24 mouse cellular contexts compared by ENCODE assay signal in the genomic region with DNA sequence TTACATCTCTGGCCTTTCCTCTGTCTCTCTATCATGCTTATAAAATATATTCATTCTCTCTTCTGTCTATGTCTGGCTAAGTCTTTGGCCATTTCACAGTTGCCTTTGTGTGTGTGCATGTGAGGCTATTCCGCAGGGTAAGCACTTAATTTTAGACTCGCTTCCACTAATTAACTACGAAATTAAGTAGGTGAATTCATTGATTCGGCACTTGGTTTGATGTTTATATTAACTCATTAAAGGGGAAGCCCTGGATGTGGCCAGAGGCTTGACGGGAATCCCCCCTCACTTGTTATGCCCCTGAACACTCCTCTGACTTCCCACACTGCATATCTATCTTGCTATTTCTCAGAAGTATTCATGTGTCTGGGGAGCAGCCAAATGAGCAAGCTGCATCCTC.
DNase-seq lines count a peak whose midpoint lies in the region; ATAC-seq and TF ChIP-seq lines count a peak whose summit lies in the region.
"Had no signal": no experiment of that assay in that cellular context is flagged by ENCODE, and none has a peak within 500 bp of the region (broad histone marks: within the 10 kb centered on the region; RNA-seq: fewer than 3 reads in every experiment).

No protein-coding gene starts in this region.

- ATAC-seq in forebrain, embryonic 13.5 days, result peak; percentile 33; the same call in 1 of the 2 replicates
- ATAC-seq in forebrain, embryonic 15.5 days (replicated peaks), result no peak; the same call in 1 of the 2 replicates
- ATAC-seq in midbrain, embryonic 14.5 days (ENCODE audit: low FRiP score, low TSS enrichment), result peak; percentile 11; the same call in 1 of the 2 replicates
- no peak for ATAC-seq in midbrain, postnatal 0 days (ENCODE audit: low FRiP score)
- ATAC-seq in hindbrain, postnatal 0 days, result no peak

- H3K9me3 ChIP-seq in forebrain, embryonic 13.5 days (replicated peaks), result no peaks in the 10 kb centered on the region
- no peaks in the 10 kb centered on the region for H3K9me3 ChIP-seq in forebrain, embryonic 15.5 days
- no peaks in the 10 kb centered on the region for H3K9me3 ChIP-seq in midbrain, embryonic 14.5 days (ENCODE audit: control insufficient read depth, low read length)
- H3K9me3 ChIP-seq in midbrain, postnatal 0 days (ENCODE audit: low read length), result no peaks in the 10 kb centered on the region
- no peaks in the 10 kb centered on the region for H3K9me3 ChIP-seq in hindbrain, postnatal 0 days (ENCODE audit: low read length)
- H3K9me3 ChIP-seq: forebrain, embryonic 10.5 days; heart, embryonic 12.5 days; kidney, embryonic 15.5 days; limb, embryonic 15.5 days had no signal

- no peak overlapping the region for H3K27ac ChIP-seq in forebrain, embryonic 13.5 days
- no peak overlapping the region for H3K27ac ChIP-seq in forebrain, embryonic 15.5 days (replicated peaks)
- peak overlapping the region; percentile 28; the same call in 1 of the 2 replicates for H3K27ac ChIP-seq in midbrain, embryonic 14.5 days (replicated peaks; ENCODE audit: low read depth, low read length)
- H3K27ac ChIP-seq in midbrain, postnatal 0 days (ENCODE audit: low read depth, low read length), result no peak overlapping the region
- H3K27ac ChIP-seq in hindbrain, postnatal 0 days, result no peak overlapping the region
- H3K27ac ChIP-seq: forebrain, embryonic 10.5 days; kidney, embryonic 15.5 days; limb, embryonic 15.5 days; liver, embryonic 14.5 days had no signal

- peaks cover 22% of the 10 kb centered on the region for H3K4me1 ChIP-seq in forebrain, embryonic 13.5 days
- H3K4me1 ChIP-seq in forebrain, embryonic 15.5 days, result peaks cover 20% of the 10 kb centered on the region
- 0 out of 2 replicates have a peak, but pooled peaks cover 11% of the 10 kb centered on the region for H3K4me1 ChIP-seq in midbrain, embryonic 14.5 days (ENCODE audit: control insufficient read depth, insufficient read depth, low read length)
- no peaks in the 10 kb centered on the region for H3K4me1 ChIP-seq in midbrain, postnatal 0 days (ENCODE audit: insufficient read depth, low read length)
- no peaks in the 10 kb centered on the region for H3K4me1 ChIP-seq in hindbrain, postnatal 0 days (ENCODE audit: insufficient read depth, low read length)
- H3K4me1 ChIP-seq: heart, embryonic 12.5 days; kidney, embryonic 15.5 days; limb, embryonic 15.5 days had no signal

- DNase-seq in midbrain, embryonic 14.5 days, result peak; percentile 44
- DNase-seq in midbrain, postnatal 0 days (ENCODE audit: low spot score), result no peak
- DNase-seq in hindbrain, postnatal 0 days (ENCODE audit: low spot score), result peak; percentile 8
- peak; percentile 21 for DNase-seq in retina, embryonic 14.5 days (ENCODE audit: low spot score)
- DNase-seq in adrenal gland, postnatal 14 days, result no peak
- DNase-seq in adrenal gland, postnatal 10 days, result no peak
- DNase-seq: adrenal gland, postnatal 36 days; cerebellum, adult 11-12 months; cerebellum, postnatal 14 days; gastrocnemius, postnatal 10 days; heart, postnatal 10 days; kidney, adult 11 months; kidney, postnatal 4 days; layer of hippocampus, adult 9-11 months; left cerebral cortex, postnatal 4 days; lung, embryonic 14.5 days; thymus, postnatal 14 days had no signal

- no peak overlapping the region for H3K9ac ChIP-seq in forebrain, embryonic 13.5 days
- no peak overlapping the region for H3K9ac ChIP-seq in forebrain, embryonic 15.5 days (replicated peaks)
- H3K9ac ChIP-seq in midbrain, embryonic 14.5 days (replicated peaks; ENCODE audit: low read length), result no peak overlapping the region
- H3K9ac ChIP-seq in midbrain, postnatal 0 days (replicated peaks; ENCODE audit: low read length, poor library complexity, severe bottlenecking), result no peak overlapping the region
- no peak overlapping the region for H3K9ac ChIP-seq in hindbrain, postnatal 0 days (replicated peaks; ENCODE audit: low read length)
- H3K9ac ChIP-seq: heart, embryonic 12.5 days; kidney, embryonic 15.5 days; limb, embryonic 15.5 days; liver, embryonic 14.5 days; lung, embryonic 14.5 days had no signal

- H3K4me2 ChIP-seq in forebrain, embryonic 13.5 days, result no peak overlapping the region
- no peak overlapping the region for H3K4me2 ChIP-seq in forebrain, embryonic 15.5 days (replicated peaks)
- no peak overlapping the region for H3K4me2 ChIP-seq in midbrain, embryonic 14.5 days (ENCODE audit: low read length)
- no peak overlapping the region for H3K4me2 ChIP-seq in midbrain, postnatal 0 days (ENCODE audit: low read depth, low read length, poor library complexity, severe bottlenecking)
- no peak overlapping the region for H3K4me2 ChIP-seq in hindbrain, postnatal 0 days (ENCODE audit: low read depth, low read length)
- H3K4me2 ChIP-seq: heart, embryonic 12.5 days; kidney, embryonic 15.5 days; limb, embryonic 15.5 days; lung, embryonic 14.5 days had no signal

- H3K36me3 ChIP-seq in forebrain, embryonic 13.5 days (ENCODE audit: poor library complexity, severe bottlenecking), result no peaks in the 10 kb centered on the region
- H3K36me3 ChIP-seq in forebrain, embryonic 15.5 days, result no peaks in the 10 kb centered on the region
- no peaks in the 10 kb centered on the region for H3K36me3 ChIP-seq in midbrain, embryonic 14.5 days (ENCODE audit: control insufficient read depth, insufficient read depth, low read length)
- H3K36me3 ChIP-seq in midbrain, postnatal 0 days (ENCODE audit: insufficient read depth, low read length), result no peaks in the 10 kb centered on the region
- no peaks in the 10 kb centered on the region for H3K36me3 ChIP-seq in hindbrain, postnatal 0 days (ENCODE audit: insufficient read depth, low read length)
- H3K36me3 ChIP-seq: forebrain, embryonic 10.5 days; heart, embryonic 12.5 days; kidney, embryonic 15.5 days; limb, embryonic 15.5 days had no signal

- no peak for TF ChIP-seq CTCF in midbrain, postnatal 0 days (IDR thresholded peaks at IDR 0.05)
- no peak for TF ChIP-seq CTCF in hindbrain, postnatal 0 days (IDR thresholded peaks at IDR 0.05; ENCODE audit: low read depth)

- 22% methylated on average over 5 of the region's 5 CpGs for WGBS in forebrain, embryonic 13.5 days
- WGBS in forebrain, embryonic 15.5 days, result 24% methylated on average over 5 of the region's 5 CpGs
- 42% methylated on average over 5 of the region's 5 CpGs for WGBS in midbrain, embryonic 14.5 days
- 35% methylated on average over 5 of the region's 5 CpGs for WGBS in midbrain, postnatal 0 days
- WGBS in hindbrain, postnatal 0 days, result 32% methylated on average over 5 of the region's 5 CpGs

- no peaks in the 10 kb centered on the region for H3K27me3 ChIP-seq in forebrain, embryonic 13.5 days
- no peaks in the 10 kb centered on the region for H3K27me3 ChIP-seq in forebrain, embryonic 15.5 days
- no peaks in the 10 kb centered on the region for H3K27me3 ChIP-seq in midbrain, embryonic 14.5 days (ENCODE audit: control insufficient read depth, insufficient read depth, low read length)
- H3K27me3 ChIP-seq in midbrain, postnatal 0 days (ENCODE audit: insufficient read depth, low read length), result no peaks in the 10 kb centered on the region
- no peaks in the 10 kb centered on the region for H3K27me3 ChIP-seq in hindbrain, postnatal 0 days (ENCODE audit: insufficient read depth, low read length)
- H3K27me3 ChIP-seq: heart, embryonic 12.5 days; kidney, embryonic 15.5 days; limb, embryonic 15.5 days had no signal

- H3K4me3 ChIP-seq in forebrain, embryonic 13.5 days, result no peak overlapping the region
- H3K4me3 ChIP-seq in forebrain, embryonic 15.5 days, result no peak overlapping the region
- H3K4me3 ChIP-seq in midbrain, embryonic 14.5 days (replicated peaks; ENCODE audit: low read depth, low read length), result no peak overlapping the region
- no peak overlapping the region for H3K4me3 ChIP-seq in midbrain, postnatal 0 days (ENCODE audit: low read depth, low read length)
- no peak overlapping the region for H3K4me3 ChIP-seq in hindbrain, postnatal 0 days (ENCODE audit: low read length)
- H3K4me3 ChIP-seq: forebrain, embryonic 10.5 days; heart, embryonic 12.5 days; kidney, embryonic 15.5 days; limb, embryonic 15.5 days had no signal

Comparison
In these comparisons a context has a peak if more than half of its experiments do, and no peak if none do; other contexts are left out.
1. ATAC-seq: peak in forebrain, embryonic 13.5 days (single experiment) and midbrain, embryonic 14.5 days (single experiment); none in forebrain, embryonic 15.5 days (single experiment), midbrain, postnatal 0 days (single experiment) and hindbrain, postnatal 0 days (single experiment).
2. DNase-seq: peak in midbrain, embryonic 14.5 days (single experiment), hindbrain, postnatal 0 days (single experiment) and retina, embryonic 14.5 days (single experiment); none in midbrain, postnatal 0 days (single experiment), adrenal gland, postnatal 14 days (single experiment) and adrenal gland, postnatal 10 days (single experiment).